Mouse (Mus musculus) testis, adult 2 months (tissue): ENCODE results near the gene Icosl.
"Not testable (repeated sequence)": the region's sequence is repeated elsewhere in the genome, so short reads cannot be mapped to it uniquely, and the experiment has no call there.

Experiments
- CTCF ChIP-seq: fragments of 200-500 bp; IDR thresholded peaks from 2 replicates; pipeline ENCODE4 v1.5.1; 2012; ENCODE audit warnings: low read depth, mild to moderate bottlenecking, inconsistent platforms, low read length, moderate library complexity; ENCODE audit not compliant: control insufficient read depth, insufficient read depth, insufficient replicate concordance
- POLR2A ChIP-seq: fragments of 200-500 bp; IDR thresholded peaks from 2 replicates; pipeline ENCODE4 v1.6.1; 2012; ENCODE audit warnings: low read depth, mild to moderate bottlenecking, inconsistent platforms, low read length, moderate library complexity; ENCODE audit not compliant: control insufficient read depth

GRCm38 (mm10) chr10:78099860-78100259 lies 30.8 kb downstream of the Icosl start:
- not testable (repeated sequence) for TF ChIP-seq POLR2A, CTCF
